Mouse (Mus musculus): ENCODE results near the gene Micu1.

The Micu1 gene

DNA sequence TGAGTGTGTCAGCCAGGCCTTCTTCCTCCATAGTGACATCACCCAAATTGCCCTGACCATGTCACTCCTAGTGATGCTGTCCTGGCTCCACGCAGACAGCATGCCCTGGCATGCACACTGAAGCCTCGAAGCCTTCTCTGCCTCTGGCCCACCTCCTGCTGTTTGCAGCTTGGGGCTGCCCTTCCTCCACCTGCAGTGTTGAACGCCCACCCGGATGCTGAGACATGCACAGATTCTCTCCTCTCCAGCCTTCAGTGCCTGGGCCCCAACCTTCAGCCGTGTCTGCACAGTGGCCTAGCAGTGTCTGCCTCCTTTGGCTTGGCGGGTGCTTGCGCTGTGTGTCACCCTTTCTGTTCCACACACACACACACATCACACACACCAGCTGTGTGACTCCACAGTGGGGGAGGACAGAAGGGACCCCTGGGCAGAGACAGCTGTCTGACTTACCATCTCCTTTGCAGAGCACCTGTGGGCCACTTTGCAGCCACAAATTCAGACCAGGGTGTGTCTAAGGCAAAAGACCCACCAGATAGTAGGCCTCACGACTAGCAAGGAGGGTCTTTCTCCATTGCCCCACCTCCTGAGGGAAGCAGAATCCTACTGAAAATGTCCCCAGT is 199.8 kb downstream of the Micu1 start:
- no peak for DNase-seq (ENCODE audit: low spot score in 2 of 2)

DNA sequence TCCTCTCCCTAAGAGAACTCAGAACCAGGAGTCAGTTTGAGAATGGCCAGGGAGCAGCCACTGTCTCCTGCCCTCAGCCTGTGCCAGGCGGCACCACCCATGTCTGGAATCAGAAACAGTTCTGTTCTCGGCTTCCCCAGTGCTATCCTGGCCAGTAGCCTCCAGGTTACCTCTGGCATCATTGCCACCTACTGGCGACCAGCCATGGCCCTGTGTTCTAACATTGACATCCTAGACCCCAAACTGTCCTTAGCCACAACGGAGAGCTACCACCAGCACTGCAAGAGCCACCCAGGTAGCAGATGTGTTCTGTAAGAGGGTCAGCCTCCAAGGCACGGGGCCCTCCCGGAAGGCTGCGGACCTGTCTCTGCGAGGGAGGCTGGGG is 200.3 kb downstream of the Micu1 start:
- no peak for DNase-seq (ENCODE audit: low spot score in 2 of 2)

DNA sequence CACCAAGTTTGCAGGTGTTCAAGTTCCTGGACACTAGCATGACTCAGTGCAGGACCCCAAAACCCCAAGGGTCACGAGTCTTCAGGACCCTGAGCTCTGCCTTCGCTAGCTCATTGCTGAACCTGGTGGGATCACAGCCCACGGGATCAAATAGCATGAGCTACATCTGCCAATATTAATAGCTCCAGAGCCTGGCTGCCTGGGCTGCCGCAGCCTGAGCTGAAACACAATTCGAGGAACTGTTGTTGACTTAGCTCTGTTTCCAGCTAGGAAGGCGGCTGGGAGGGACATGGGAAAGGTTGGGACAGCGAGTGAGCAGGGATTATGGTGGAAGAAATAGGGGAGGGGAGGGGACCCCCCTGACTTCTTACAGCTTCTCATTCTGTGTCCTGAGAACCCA is 200.9 kb downstream of the Micu1 start:
- DNase-seq (ENCODE audit: low spot score in 2 of 2), result no peak

DNA sequence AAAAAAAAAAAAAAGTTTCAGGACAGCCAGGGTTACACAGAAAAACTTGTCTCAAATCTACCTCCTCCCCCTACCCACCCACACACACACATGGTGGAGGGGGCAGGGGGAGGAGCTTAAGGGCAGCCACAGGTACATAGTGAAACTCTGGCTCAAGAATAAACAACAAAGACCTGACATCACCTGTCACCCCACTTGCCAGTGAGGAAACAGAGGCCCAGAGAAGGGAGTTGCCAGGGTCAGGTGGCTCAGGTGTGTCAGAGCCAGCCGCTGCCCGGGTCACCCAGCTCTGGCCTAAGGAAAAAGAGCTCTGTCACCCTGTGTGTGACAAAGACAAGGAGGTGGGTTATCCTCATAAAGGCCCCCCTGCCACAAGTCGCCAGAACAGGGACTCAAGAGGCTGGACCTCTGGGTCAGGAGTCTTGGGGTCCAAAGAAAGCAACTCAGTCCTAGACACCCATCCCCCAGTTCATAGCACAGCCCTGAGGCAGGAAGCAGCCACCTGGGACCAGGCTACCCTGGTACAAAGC is 204.9 kb downstream of the Micu1 start:
- DNase-seq (ENCODE audit: low spot score in 2 of 2), result no peak

DNA sequence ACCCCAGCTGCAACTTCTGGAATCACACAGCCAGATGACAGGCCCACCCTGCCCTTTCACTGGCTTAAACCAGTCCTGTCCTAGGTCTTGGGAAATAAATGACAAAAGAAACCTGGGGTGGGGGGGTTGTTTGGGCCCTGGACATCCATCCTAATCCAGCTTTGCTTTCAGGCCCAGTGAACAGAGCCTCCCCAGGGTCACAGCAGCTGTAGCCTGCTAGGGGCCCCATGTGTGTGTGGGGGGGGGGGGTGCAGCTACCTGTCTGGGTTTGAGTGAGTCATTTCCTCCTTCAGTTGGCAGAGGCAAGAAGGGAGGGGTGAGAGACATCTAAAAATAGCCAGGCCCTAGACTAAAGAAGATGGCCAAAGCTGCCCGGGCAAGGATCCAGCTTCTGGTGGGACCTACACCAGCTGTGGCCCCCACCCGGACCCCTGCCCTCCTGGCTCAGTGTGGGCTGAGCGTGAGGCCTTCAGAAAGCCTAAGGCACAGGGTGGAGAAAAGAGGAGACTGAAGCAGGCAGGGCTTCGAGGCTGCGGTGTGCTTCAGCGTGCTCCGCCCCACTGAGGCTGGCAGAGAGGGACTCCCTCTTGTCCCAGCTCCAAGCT is 205.5 kb downstream of the Micu1 start:
- no peak for DNase-seq (ENCODE audit: low spot score in 2 of 2)

DNA sequence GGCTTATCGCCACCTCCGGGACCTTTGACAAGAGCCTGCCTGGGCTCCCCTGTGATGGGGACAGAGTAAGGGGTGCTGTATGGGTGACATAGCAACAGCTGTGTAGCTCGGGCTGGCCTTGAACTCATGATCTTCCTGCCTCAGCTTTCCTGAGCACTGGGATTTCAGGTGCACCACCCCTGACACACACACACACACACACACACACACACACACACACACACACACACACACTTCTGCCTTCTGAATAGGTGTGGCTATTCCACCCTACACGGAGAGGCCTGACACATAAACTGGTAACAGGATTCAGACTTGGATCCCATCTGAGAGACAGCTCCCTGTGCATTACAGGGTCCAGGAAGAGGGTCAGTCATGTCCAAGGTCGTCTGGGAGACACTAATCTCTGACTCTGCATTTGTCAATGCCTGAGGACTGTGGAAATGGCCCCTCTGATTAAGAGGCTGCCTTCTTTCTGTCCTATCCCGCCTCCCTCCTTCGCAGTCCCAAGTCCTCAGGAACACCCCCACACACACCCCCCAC is 206.6 kb downstream of the Micu1 start:
- DNase-seq (ENCODE audit: low spot score in 2 of 2), result no peak

DNA sequence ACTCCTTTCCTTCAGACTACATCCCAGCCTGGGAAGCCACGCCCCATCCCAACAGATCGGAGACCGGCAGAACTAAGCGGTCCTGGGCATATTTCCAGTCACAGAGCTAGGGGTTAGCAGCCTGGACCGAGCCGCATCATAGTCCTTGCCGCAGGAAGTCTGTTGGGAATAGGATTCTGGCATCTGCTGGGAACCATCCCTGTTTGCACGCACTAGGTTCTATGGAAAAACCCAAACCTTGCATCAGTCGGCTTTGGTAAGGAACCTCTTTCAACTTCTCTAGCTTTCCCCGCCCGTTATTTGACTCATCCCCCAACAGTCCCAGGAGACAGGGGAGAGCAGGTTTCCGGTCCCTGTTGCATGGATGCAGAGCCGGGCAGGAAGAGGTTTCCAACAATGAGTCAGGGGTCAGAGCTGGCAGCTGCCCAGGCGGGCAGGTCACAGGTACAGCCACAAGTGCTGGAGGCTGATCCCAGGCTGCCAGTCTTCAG is 207.1 kb downstream of the Micu1 start:
- no peak for DNase-seq (ENCODE audit: low spot score in 2 of 2)

DNA sequence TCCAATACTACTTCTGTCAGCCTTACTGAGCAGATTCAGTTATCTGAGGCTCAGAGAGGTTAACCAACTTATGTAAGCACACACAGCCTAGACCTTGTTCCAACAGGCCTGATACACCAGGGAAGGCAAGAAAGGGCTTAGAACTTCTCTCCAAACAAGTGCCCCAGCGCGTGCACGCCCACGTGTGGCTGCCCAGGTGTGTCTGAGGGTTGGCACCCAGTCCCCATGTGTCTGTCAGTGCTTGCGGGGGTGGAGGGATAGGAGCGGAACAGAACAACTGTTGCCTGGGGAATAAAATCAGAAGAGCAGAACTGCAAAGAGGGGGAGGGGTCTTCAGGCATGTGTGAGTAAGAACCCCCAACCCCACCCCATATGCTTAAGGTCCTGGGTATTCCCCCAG is 208.8 kb downstream of the Micu1 start:
- DNase-seq (ENCODE audit: low spot score in 2 of 2), result no peak

DNA sequence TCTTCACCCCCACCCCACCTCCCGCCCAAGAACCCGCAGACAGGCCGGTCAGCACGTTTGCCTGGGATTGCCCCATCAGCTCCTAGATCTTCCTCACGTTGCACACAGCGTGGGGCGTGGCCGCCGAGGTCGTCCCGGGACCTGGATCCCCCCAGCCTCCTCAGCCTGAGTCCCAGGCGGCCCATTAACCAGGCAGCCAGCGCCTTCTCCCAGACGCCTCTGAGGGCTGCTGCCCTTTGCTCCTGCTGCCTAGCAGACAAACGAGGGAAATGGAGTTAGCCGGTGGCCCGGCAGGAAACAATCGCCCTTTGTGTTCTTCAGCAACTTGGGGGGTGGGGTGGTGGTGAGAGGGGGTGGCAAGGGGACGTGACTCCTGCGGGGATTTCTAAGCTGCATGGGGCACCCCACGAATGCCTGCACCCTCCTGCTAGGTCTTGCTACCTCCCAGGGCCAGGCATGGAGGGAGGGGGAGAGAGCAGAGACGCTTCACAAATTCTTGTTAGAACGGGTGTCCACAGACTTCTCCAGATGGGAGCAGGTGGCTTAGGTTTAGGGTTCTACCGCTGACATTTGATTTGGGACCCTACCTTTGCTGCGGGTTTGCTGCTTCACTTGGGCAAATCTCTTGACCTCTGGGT is 209.4 kb downstream of the Micu1 start:
- no peak for DNase-seq (ENCODE audit: low spot score in 2 of 2)
